Mouse (Mus musculus): ENCODE measurements at regions not wholly inside any gene's neighbourhood (a gene's known extent, or its start where the extent isn't known, plus 50 kb on each side); places are given as distances from the start of the nearest gene placed in this dataset.

- no peak overlapping the region for H3K4me3 ChIP-seq (replicated peaks; ENCODE audit: extremely low read depth, low read depth, low read length)
- DNase-seq: no peak
- WGBS: 80% methylated on average over 1 of the region's 1 CpGs
- no peak for TF ChIP-seq POLR2A (IDR thresholded peaks at IDR 0.05; ENCODE audit: borderline replicate concordance, extremely low read depth, low read depth, low read length)
- TF ChIP-seq CTCF (IDR thresholded peaks at IDR 0.05; ENCODE audit: insufficient read depth, low read length): no peak
- H3K4me1 ChIP-seq (ENCODE audit: control insufficient read depth, insufficient read depth, low read length): no peaks in the 10 kb centered on the region
Observed at GRCm38 (mm10) chr6:14431751-14432150, 323.3 kb downstream of the Ppp1r3a start.

DNA sequence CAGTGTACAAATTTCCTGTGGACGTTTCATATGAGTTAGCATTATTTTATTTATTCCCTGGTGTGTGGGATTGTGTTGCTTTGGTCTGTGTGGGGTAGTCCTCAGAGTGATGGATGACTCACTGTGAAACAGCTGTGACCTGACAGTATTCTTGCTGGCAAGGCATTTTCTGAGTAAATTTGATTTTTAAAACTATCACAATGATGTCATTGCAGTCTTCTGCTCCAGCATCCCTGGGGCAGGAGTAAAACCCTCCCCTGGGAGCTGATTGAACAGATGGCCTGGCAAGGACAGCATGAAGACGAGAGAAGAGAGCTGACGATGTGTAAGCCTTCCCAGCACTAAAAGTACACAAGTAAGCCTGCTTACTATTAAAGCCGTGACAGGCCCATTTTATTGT, 345.3 kb downstream of the Ppp1r3a start:
- no peak overlapping the region for H3K4me3 ChIP-seq (replicated peaks; ENCODE audit: extremely low read depth, low read depth, low read length)
- no peaks in the 10 kb centered on the region for H3K4me1 ChIP-seq (ENCODE audit: control insufficient read depth, insufficient read depth, low read length)
- no peak for DNase-seq
- 55% methylated on average over 4 of the region's 4 CpGs for WGBS
- TF ChIP-seq POLR2A (IDR thresholded peaks at IDR 0.05; ENCODE audit: borderline replicate concordance, extremely low read depth, low read depth, low read length) (no peak), CTCF (IDR thresholded peaks at IDR 0.05; ENCODE audit: insufficient read depth, low read length) (no peak)

DNA sequence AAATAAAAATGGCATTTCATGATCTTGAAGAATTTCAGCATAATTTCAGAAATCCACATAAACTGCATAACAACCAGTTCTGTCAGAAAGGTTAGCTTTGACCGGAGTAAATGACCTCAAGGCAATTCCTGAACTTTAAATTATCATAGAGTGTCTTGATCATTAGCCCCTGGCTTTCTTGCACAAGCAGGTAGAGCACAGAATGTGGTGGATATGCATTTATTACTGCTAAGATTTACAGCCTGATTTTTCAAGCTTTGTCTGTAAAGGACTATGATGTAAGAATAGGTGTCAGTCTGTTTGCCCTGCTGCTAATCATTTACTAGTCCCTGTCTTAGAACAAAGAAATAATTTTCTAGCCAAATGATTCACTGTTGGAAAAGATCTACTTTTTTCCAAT, 347.3 kb downstream of the Ppp1r3a start:
- TF ChIP-seq POLR2A (IDR thresholded peaks at IDR 0.05; ENCODE audit: borderline replicate concordance, extremely low read depth, low read depth, low read length) (no peak), CTCF (IDR thresholded peaks at IDR 0.05; ENCODE audit: insufficient read depth, low read length) (no peak)
- Histone ChIP-seq H3K4me1 (ENCODE audit: control insufficient read depth, insufficient read depth, low read length) (no peaks in the 10 kb centered on the region), H3K4me3 (replicated peaks; ENCODE audit: extremely low read depth, low read depth, low read length) (no peak overlapping the region)
- DNase-seq: no peak
- 73% methylated on average over 1 of the region's 1 CpGs for WGBS

GRCm38 (mm10) chr6:14358280-14358679, 396.8 kb downstream of the Ppp1r3a start:
- TF ChIP-seq CTCF (IDR thresholded peaks at IDR 0.05; ENCODE audit: insufficient read depth, low read length): no peak
- TF ChIP-seq POLR2A (IDR thresholded peaks at IDR 0.05; ENCODE audit: borderline replicate concordance, extremely low read depth, low read depth, low read length): no peak

More at GRCm38 (mm10) chr6:14358280-14358679, 396.8 kb downstream of the Ppp1r3a start:
- WGBS: 60% methylated on average over 5 of the region's 5 CpGs
- no peaks in the 10 kb centered on the region for H3K4me1 ChIP-seq (ENCODE audit: control insufficient read depth, insufficient read depth, low read length)
- DNase-seq: no peak
- H3K4me3 ChIP-seq (replicated peaks; ENCODE audit: extremely low read depth, low read depth, low read length): no peak overlapping the region

Data from lung, adult 2 months (tissue).